Mouse (Mus musculus): Measurements from ENCODE around the gene Commd1.

DNA sequence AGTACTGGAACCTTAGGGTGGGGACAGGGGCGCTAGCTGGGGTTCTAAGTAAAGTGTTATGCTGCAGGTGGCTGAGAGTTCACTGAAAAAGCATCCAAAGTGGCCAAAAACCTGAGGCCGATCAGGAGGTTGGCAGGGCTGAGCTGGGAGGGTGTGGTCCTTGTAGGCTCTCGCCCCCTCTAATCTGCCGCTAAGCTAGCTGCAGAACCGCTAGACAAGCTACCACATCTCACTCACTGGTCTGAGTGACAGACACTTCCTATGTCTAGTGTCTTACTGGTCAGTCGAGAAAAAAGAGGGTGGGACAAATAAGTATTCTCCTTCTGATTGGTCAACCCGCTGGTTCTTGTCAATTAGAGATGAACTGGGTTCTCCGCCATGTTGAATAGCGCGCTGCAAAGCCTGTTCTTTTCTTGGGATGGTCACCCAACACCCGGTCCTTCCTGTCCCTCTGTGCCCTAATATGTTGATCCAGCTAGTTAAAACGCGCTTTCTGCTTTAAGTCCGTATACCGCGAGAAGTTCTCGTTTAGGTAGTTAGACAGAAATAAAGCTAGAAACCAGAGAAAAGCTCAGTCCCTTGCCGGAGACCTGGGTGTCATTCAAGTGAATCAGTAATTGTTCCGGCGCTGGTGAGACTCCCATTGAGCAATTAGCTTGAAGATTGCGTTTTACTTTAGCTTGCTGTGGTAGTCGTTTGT, 25.4 kb upstream of the Commd1 start, which contains the start of gene Fam161a:
- no peak for TF ChIP-seq EP300 (IDR thresholded peaks at IDR 0.05; ENCODE audit: insufficient read depth, low read depth, low read length)
- peak; percentile 75 for TF ChIP-seq POLR2A (IDR thresholded peaks at IDR 0.05; ENCODE audit: insufficient read depth, low read depth, low read length)
